Mouse (Mus musculus) heart, embryonic 14.5 days (tissue): Measurements from ENCODE around the gene Vps25. TPM values are rescaled to one million over a fixed set of nuclear protein-coding genes. Genes with fewer than 3 reads are reported as not detected.

Experiments used
- ATAC-seq: fragments of 200-750 bp; cut with Nextera tagmentation; 2 replicates; pipeline ENCODE4 v1.8.0; 2017; ENCODE audit warnings: low read depth, moderate TSS enrichment; ENCODE audit not compliant: insufficient number of reproducible peaks, insufficient read depth, low FRiP score
- H3K27ac ChIP-seq, 2 experiments: fragments of 200-500 bp in 1 of 2; fragments of 300-500 bp in 1 of 2; sonication (generic) in 1 of 2; replicated peaks in 1 of 2; 2 replicates each; pipeline ENCODE4 v1.5.1; 2012 to 2014; ENCODE audit warnings: low read depth in 2 of 2, low read length in 2 of 2, control low read depth in 1 of 2, mild to moderate bottlenecking in 1 of 2, mixed read lengths in 1 of 2; ENCODE audit not compliant: control insufficient read depth in 1 of 2, insufficient read depth in 1 of 2
- H3K27me3 ChIP-seq: fragments of 300-500 bp; sonication (generic); 2 replicates; pipeline ENCODE4 v1.6.1; 2014; ENCODE audit warnings: mild to moderate bottlenecking, low read length, control low read depth; ENCODE audit not compliant: control insufficient read depth, insufficient read depth
- H3K36me3 ChIP-seq: fragments of 300-500 bp; sonication (generic); 2 replicates; pipeline ENCODE4 v1.6.1; 2014; ENCODE audit warnings: mild to moderate bottlenecking, control low read depth, low read length, mixed read lengths; ENCODE audit not compliant: control insufficient read depth, insufficient read depth
- H3K4me1 ChIP-seq, 2 experiments: fragments of 200-500 bp in 1 of 2; fragments of 300-500 bp in 1 of 2; sonication (generic) in 1 of 2; 2 replicates each; pipeline ENCODE4 v1.6.1; 2012 to 2014; ENCODE audit warnings: low read length in 2 of 2, control low read depth in 1 of 2, mixed read lengths in 1 of 2; ENCODE audit not compliant: control insufficient read depth in 2 of 2, insufficient read depth in 2 of 2
- H3K4me2 ChIP-seq: fragments of 300-500 bp; sonication (generic); 2 replicates; pipeline ENCODE4 v1.6.1; 2014; ENCODE audit warnings: mild to moderate bottlenecking, low read length
- H3K4me3 ChIP-seq, 2 experiments: fragments of 200-500 bp in 1 of 2; fragments of 300-500 bp in 1 of 2; sonication (generic) in 1 of 2; 2 replicates each; pipeline ENCODE4 v1.5.1; 2012 to 2014; ENCODE audit warnings: low read length in 2 of 2, mild to moderate bottlenecking in 2 of 2, control low read depth in 1 of 2, low read depth in 1 of 2, moderate library complexity in 1 of 2; ENCODE audit not compliant: control insufficient read depth in 1 of 2, insufficient read depth in 1 of 2
- H3K9ac ChIP-seq: fragments of 300-500 bp; sonication (generic); 2 replicates; pipeline ENCODE4 v1.6.1; 2014; ENCODE audit warnings: mild to moderate bottlenecking, low read length
- H3K9me3 ChIP-seq: fragments of 300-500 bp; sonication (generic); 2 replicates; pipeline ENCODE4 v1.6.1; 2016; ENCODE audit warnings: low read length, control low read depth; ENCODE audit not compliant: control insufficient read depth
- WGBS: fragments of 180-500 bp; shearing (Covaris S2); extraction: QIAGEN DNeasy Blood & Tissue Kit; methylation state at CpG from one replicate; pipeline ENCODE4 v1.1.7; 2014; 5-methylcytosine and 5-hydroxymethylcytosine counted together
- polyA plus RNA-seq: library from polyadenylated mRNA; unstranded; fragments of >200 nt; fragmentation: Nextera tagmentation; extraction: Ambion mirVana; gene quantifications from 2 replicates; pipeline ENCODE4 v1.2.1, GENCODE M21; 2014

Gene Vps25
- polyA plus RNA-seq, 1 experiment from 2014 or later, result 123 TPM

GRCm38 (mm10) chr11:101291231-101291630 lies 37.7 kb downstream of the Vps25 start:
- no peak overlapping the region for H3K4me3 ChIP-seq
- H3K9ac ChIP-seq, result no peak overlapping the region
- peaks cover 89% of the 10 kb centered on the region for H3K36me3 ChIP-seq
- H3K4me1 ChIP-seq, result no peaks in the 10 kb centered on the region
- no peak overlapping the region for H3K4me2 ChIP-seq
- ATAC-seq, result no peak
- 93% methylated on average over 8 of the region's 8 CpGs for WGBS
- H3K27me3 ChIP-seq, result no peaks in the 10 kb centered on the region
- no peak overlapping the region for H3K27ac ChIP-seq
- no peaks in the 10 kb centered on the region for H3K9me3 ChIP-seq

- Histone ChIP-seq H3K4me3 (no peak overlapping the region), H3K4me1 (no peaks in the 10 kb centered on the region), H3K36me3 (peaks cover 82% of the 10 kb centered on the region), H3K9ac (no peak overlapping the region), H3K4me2 (no peak overlapping the region), H3K27me3 (no peaks in the 10 kb centered on the region), H3K27ac (no peak overlapping the region), H3K9me3 (no peaks in the 10 kb centered on the region)
- 94% methylated on average over 8 of the region's 8 CpGs for WGBS
- ATAC-seq, result no peak
These were observed 41.7 kb downstream of the Vps25 start for GRCm38 (mm10) chr11:101295191-101295590.

GRCm38 (mm10) chr11:101300881-101301280 lies 47.4 kb downstream of the Vps25 start:
- H3K27ac ChIP-seq, result no peak overlapping the region
- ATAC-seq, result no peak
- 59% methylated on average over 7 of the region's 7 CpGs for WGBS
- peaks cover 8 to 10% of the 10 kb centered on the region in 2 experiments for H3K4me1 ChIP-seq
- peak overlapping the region; percentile 86 for H3K9ac ChIP-seq
- H3K4me3 ChIP-seq, result peak overlapping the region; percentile 76 to 92; a peak in 3 of 4 replicates
- no peaks in the 10 kb centered on the region for H3K9me3 ChIP-seq
- H3K4me2 ChIP-seq, result peak overlapping the region; percentile 89
- H3K36me3 ChIP-seq, result peaks cover 30% of the 10 kb centered on the region
- H3K27me3 ChIP-seq, result no peaks in the 10 kb centered on the region

- Histone ChIP-seq H3K4me3 (peak overlapping the region; percentile 76 to 92), H3K36me3 (peaks cover 30% of the 10 kb centered on the region), H3K9me3 (no peaks in the 10 kb centered on the region), H3K9ac (peak overlapping the region; percentile 86), H3K27ac (peak overlapping the region in 1 of 2 experiments; percentile 62; a peak in 2 of 4 replicates), H3K4me2 (peak overlapping the region; percentile 89), H3K27me3 (no peaks in the 10 kb centered on the region), H3K4me1 (peaks cover 8 to 10% of the 10 kb centered on the region in 2 experiments)
- WGBS, result 9% methylated on average over 26 of the region's 26 CpGs
- ATAC-seq, result no peak
These were observed 47.9 kb downstream of the Vps25 start for GRCm38 (mm10) chr11:101301299-101302003.

- WGBS, result 6% methylated on average over 39 of the region's 39 CpGs
- Histone ChIP-seq H3K4me1 (peaks cover 8 to 10% of the 10 kb centered on the region in 2 experiments), H3K4me2 (peak within 1 kb of the TSS; percentile 89), H3K27ac (peak within 1 kb of the TSS in 1 of 2 experiments; percentile 62; a peak in 2 of 4 replicates), H3K27me3 (no peaks in the 10 kb centered on the region), H3K9me3 (no peaks in the 10 kb centered on the region), H3K36me3 (peaks cover 26% of the 10 kb centered on the region), H3K9ac (peak within 1 kb of the TSS; percentile 86), H3K4me3 (peak within 1 kb of the TSS; percentile 76 to 92)
- peak; percentile 85 for ATAC-seq
These were observed 48.7 kb downstream of the Vps25 start, which contains the start of gene Becn1 for GRCm38 (mm10) chr11:101302004-101302798. TSS of gene Becn1 (minus strand) at chr11:101302286.

- H3K27ac ChIP-seq, result no peak overlapping the region
- H3K9ac ChIP-seq, result no peak overlapping the region
- H3K4me2 ChIP-seq, result no peak overlapping the region
- no peaks in the 10 kb centered on the region for H3K36me3 ChIP-seq
- H3K4me3 ChIP-seq, result no peak overlapping the region
- ATAC-seq, result no peak
- no peaks in the 10 kb centered on the region for H3K27me3 ChIP-seq
- H3K4me1 ChIP-seq, result no peaks in the 10 kb centered on the region
- H3K9me3 ChIP-seq, result no peaks in the 10 kb centered on the region
- WGBS, result 23% methylated on average over 5 of the region's 5 CpGs
These were observed 54.2 kb downstream of the Vps25 start for GRCm38 (mm10) chr11:101307744-101308143.
